Mouse (Mus musculus) layer of hippocampus, postnatal 10 days (tissue): ENCODE results near the gene Maml3. TPM values are rescaled to one million over a fixed set of nuclear protein-coding genes. Genes with fewer than 3 reads are reported as not detected.

Source experiments
- DNase-seq, 2 experiments: peaks; one replicate each; pipeline ENCODE4 v3.0.0; 2021; ENCODE audit warnings: low spot score in 2 of 2
- total RNA-seq, 2 experiments: library from RNA; stranded (reverse); gene quantifications; 2 replicates each; pipeline ENCODE4 v1.2.3; 2021

Gene Maml3
- total RNA-seq, 2 experiments from 2014 or later = 6.5 to 7.2 TPM

GRCm38 (mm10) chr3:51646301-51646700 is 458.6 kb downstream of the Maml3 start:
- no peak for DNase-seq

DNA sequence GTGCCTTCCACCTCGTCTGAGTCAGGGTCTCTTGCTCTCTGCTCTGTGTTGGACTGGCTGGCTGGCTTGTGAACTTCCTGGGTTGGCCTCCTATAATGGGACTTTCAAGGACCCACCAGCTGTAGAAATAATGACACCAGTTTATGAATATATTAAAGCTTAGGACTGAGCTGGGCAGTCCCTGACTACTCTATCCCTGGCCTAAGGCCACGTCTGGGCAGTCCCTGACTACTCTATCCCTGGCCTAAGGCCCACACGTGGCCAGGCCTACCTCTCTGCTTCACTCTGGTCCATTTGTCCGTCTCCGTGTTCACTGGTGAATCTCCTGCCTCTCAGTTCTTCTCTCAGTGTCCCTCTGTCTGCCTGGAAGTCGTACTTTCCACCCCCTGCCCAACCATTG is 459.4 kb downstream of the Maml3 start:
- no peak for DNase-seq

DNA sequence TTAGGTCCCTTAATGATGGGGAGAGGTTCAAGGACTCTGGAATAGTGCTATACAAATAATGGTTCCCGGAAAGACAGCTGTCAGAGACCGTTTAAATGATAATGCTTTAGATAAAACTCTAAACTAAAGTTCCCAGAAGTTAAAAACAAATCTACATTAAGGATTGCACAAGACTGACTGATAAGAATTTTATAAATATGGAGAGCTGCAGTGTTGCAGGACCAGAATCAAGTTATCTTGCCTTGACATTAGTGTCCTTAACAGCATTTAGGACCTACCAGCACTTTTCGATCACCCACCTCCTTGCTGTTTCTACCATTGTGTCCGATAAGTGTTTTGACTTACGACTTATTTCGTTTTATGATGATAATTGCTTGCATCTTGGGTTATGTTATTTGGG is 466.6 kb downstream of the Maml3 start:
- DNase-seq = no peak

- DNase-seq = no peak
These were observed 467.6 kb downstream of the Maml3 start for GRCm38 (mm10) chr3:51637326-51637725.

- no peak for DNase-seq
These were observed 468.2 kb downstream of the Maml3 start for GRCm38 (mm10) chr3:51636700-51637099.

GRCm38 (mm10) chr3:51635960-51636359 is 468.9 kb downstream of the Maml3 start:
- no peak for DNase-seq

Other genes with a start within 250 kb of the Maml3 start
- 10 to 100 TPM; 20.6 to 24.5 TPM for gene Foxo1, start 163.3 kb upstream of the Maml3 start, total RNA-seq